Mouse (Mus musculus): ENCODE data around the gene Ptgs1. TPM values are rescaled to one million over a fixed set of nuclear protein-coding genes. Genes with fewer than 3 reads are reported as not detected.

The Ptgs1 gene
- total and polyA plus RNA-seq, 3 experiments = 0.13 to 0.66 TPM; not detected in 1

- Histone ChIP-seq H3K4me1 (ENCODE audit: insufficient read depth, low read depth, low read length) (no peaks in the 10 kb centered on the region), H3K9me3 (replicated peaks) (no peaks in the 10 kb centered on the region), H3K4me3 (ENCODE audit: low read depth, low read length) (no peak overlapping the region), H3K27me3 (ENCODE audit: insufficient read depth, low read length) (peaks cover 3% of the 10 kb centered on the region; the same call in 1 of the 2 replicates), H3K36me3 (replicated peaks) (no peaks in the 10 kb centered on the region)
- TF ChIP-seq CTCF (IDR thresholded peaks at IDR 0.05; ENCODE audit: low read depth, low read length) (no peak), TAL1 (conservative IDR thresholded peaks at IDR 0.05; ENCODE audit: low read depth, low read length) (no peak), GATA2 (IDR thresholded peaks at IDR 0.05; ENCODE audit: borderline replicate concordance, low read depth, low read length) (no peak), POLR2AphosphoS5 (IDR thresholded peaks at IDR 0.05; ENCODE audit: insufficient replicate concordance, low read depth, low read length) (no peak), GATA1 (IDR thresholded peaks at IDR 0.05; ENCODE audit: borderline replicate concordance, low read length) (no peak)
- ATAC-seq (ENCODE audit: extremely low read depth, insufficient number of reproducible peaks, low FRiP score, poor library complexity, severe bottlenecking) = no peak
- DNase-seq (ENCODE audit: low spot score) = no peak
Observed at GRCm38 (mm10) chr2:36247964-36248363, 17.7 kb downstream of the Ptgs1 start.

- TF ChIP-seq CTCF (IDR thresholded peaks at IDR 0.05; ENCODE audit: low read depth, low read length) (no peak), TAL1 (conservative IDR thresholded peaks at IDR 0.05; ENCODE audit: low read depth, low read length) (no peak), GATA1 (IDR thresholded peaks at IDR 0.05; ENCODE audit: borderline replicate concordance, low read length) (no peak), POLR2AphosphoS5 (IDR thresholded peaks at IDR 0.05; ENCODE audit: insufficient replicate concordance, low read depth, low read length) (no peak), GATA2 (IDR thresholded peaks at IDR 0.05; ENCODE audit: borderline replicate concordance, low read depth, low read length) (no peak)
- H3K9me3 ChIP-seq (replicated peaks) = no peaks in the 10 kb centered on the region
- H3K4me1 ChIP-seq (ENCODE audit: insufficient read depth, low read depth, low read length) = no peaks in the 10 kb centered on the region
- H3K27me3 ChIP-seq (ENCODE audit: insufficient read depth, low read length) = peaks cover 3% of the 10 kb centered on the region; the same call in 1 of the 2 replicates
- H3K4me3 ChIP-seq (ENCODE audit: low read depth, low read length) = no peak overlapping the region
- ATAC-seq (ENCODE audit: extremely low read depth, insufficient number of reproducible peaks, low FRiP score, poor library complexity, severe bottlenecking) (no peak), DNase-seq (ENCODE audit: low spot score) (no peak)
- H3K36me3 ChIP-seq (replicated peaks) = no peaks in the 10 kb centered on the region
Observed at GRCm38 (mm10) chr2:36251156-36251555, 20.9 kb downstream of the Ptgs1 start.

- Histone ChIP-seq H3K4me3 (ENCODE audit: low read depth, low read length) (no peak overlapping the region), H3K27me3 (ENCODE audit: insufficient read depth, low read length) (peaks cover 3% of the 10 kb centered on the region; the same call in 1 of the 2 replicates), H3K9me3 (replicated peaks) (no peaks in the 10 kb centered on the region), H3K36me3 (replicated peaks) (no peaks in the 10 kb centered on the region), H3K4me1 (ENCODE audit: insufficient read depth, low read depth, low read length) (no peaks in the 10 kb centered on the region)
- DNase-seq (ENCODE audit: low spot score) = no peak
- no peak for ATAC-seq (ENCODE audit: extremely low read depth, insufficient number of reproducible peaks, low FRiP score, poor library complexity, severe bottlenecking)
- TF ChIP-seq POLR2AphosphoS5 (IDR thresholded peaks at IDR 0.05; ENCODE audit: insufficient replicate concordance, low read depth, low read length) = no peak
- no peak for TF ChIP-seq TAL1 (conservative IDR thresholded peaks at IDR 0.05; ENCODE audit: low read depth, low read length)
- TF ChIP-seq GATA1 (IDR thresholded peaks at IDR 0.05; ENCODE audit: borderline replicate concordance, low read length) = no peak
- TF ChIP-seq CTCF (IDR thresholded peaks at IDR 0.05; ENCODE audit: low read depth, low read length) = no peak
- no peak for TF ChIP-seq GATA2 (IDR thresholded peaks at IDR 0.05; ENCODE audit: borderline replicate concordance, low read depth, low read length)
Observed at GRCm38 (mm10) chr2:36252505-36252904, 22.3 kb downstream of the Ptgs1 start.

GRCm38 (mm10) chr2:36254445-36254844 is 24.2 kb downstream of the Ptgs1 start:
- Histone ChIP-seq H3K4me3 (ENCODE audit: low read depth, low read length) (no peak overlapping the region), H3K4me1 (ENCODE audit: insufficient read depth, low read depth, low read length) (no peaks in the 10 kb centered on the region), H3K36me3 (replicated peaks) (no peaks in the 10 kb centered on the region), H3K27me3 (ENCODE audit: insufficient read depth, low read length) (no peaks in the 10 kb centered on the region), H3K9me3 (replicated peaks) (no peaks in the 10 kb centered on the region)
- ATAC-seq (ENCODE audit: extremely low read depth, insufficient number of reproducible peaks, low FRiP score, poor library complexity, severe bottlenecking) (no peak), DNase-seq (ENCODE audit: low spot score) (no peak)
- TF ChIP-seq GATA1 (IDR thresholded peaks at IDR 0.05; ENCODE audit: borderline replicate concordance, low read length) = no peak
- no peak for TF ChIP-seq POLR2AphosphoS5 (IDR thresholded peaks at IDR 0.05; ENCODE audit: insufficient replicate concordance, low read depth, low read length)
- TF ChIP-seq TAL1 (conservative IDR thresholded peaks at IDR 0.05; ENCODE audit: low read depth, low read length) = no peak

- no peaks in the 10 kb centered on the region for H3K27me3 ChIP-seq (ENCODE audit: insufficient read depth, low read length)
- no peaks in the 10 kb centered on the region for H3K9me3 ChIP-seq (replicated peaks)
- no peak for DNase-seq (ENCODE audit: low spot score)
- no peak for ATAC-seq (ENCODE audit: extremely low read depth, insufficient number of reproducible peaks, low FRiP score, poor library complexity, severe bottlenecking)
- H3K36me3 ChIP-seq (replicated peaks) = no peaks in the 10 kb centered on the region
- no peak overlapping the region for H3K4me3 ChIP-seq (ENCODE audit: low read depth, low read length)
- TF ChIP-seq TAL1 (conservative IDR thresholded peaks at IDR 0.05; ENCODE audit: low read depth, low read length) = no peak
- no peak for TF ChIP-seq GATA1 (IDR thresholded peaks at IDR 0.05; ENCODE audit: borderline replicate concordance, low read length)
- no peak for TF ChIP-seq CTCF (IDR thresholded peaks at IDR 0.05; ENCODE audit: low read depth, low read length)
- no peak for TF ChIP-seq GATA2 (IDR thresholded peaks at IDR 0.05; ENCODE audit: borderline replicate concordance, low read depth, low read length)
- no peak for TF ChIP-seq POLR2AphosphoS5 (IDR thresholded peaks at IDR 0.05; ENCODE audit: insufficient replicate concordance, low read depth, low read length)
- no peaks in the 10 kb centered on the region for H3K4me1 ChIP-seq (ENCODE audit: insufficient read depth, low read depth, low read length)
Observed at GRCm38 (mm10) chr2:36256931-36257330, 26.7 kb downstream of the Ptgs1 start.

GRCm38 (mm10) chr2:36259382-36259781 is 29.2 kb downstream of the Ptgs1 start:
- DNase-seq (ENCODE audit: low spot score) (no peak), ATAC-seq (ENCODE audit: extremely low read depth, insufficient number of reproducible peaks, low FRiP score, poor library complexity, severe bottlenecking) (no peak)
- TF ChIP-seq GATA2 (IDR thresholded peaks at IDR 0.05; ENCODE audit: borderline replicate concordance, low read depth, low read length) (no peak), CTCF (IDR thresholded peaks at IDR 0.05; ENCODE audit: low read depth, low read length) (no peak), POLR2AphosphoS5 (IDR thresholded peaks at IDR 0.05; ENCODE audit: insufficient replicate concordance, low read depth, low read length) (no peak), GATA1 (IDR thresholded peaks at IDR 0.05; ENCODE audit: borderline replicate concordance, low read length) (no peak), TAL1 (conservative IDR thresholded peaks at IDR 0.05; ENCODE audit: low read depth, low read length) (no peak)
- H3K9me3 ChIP-seq (replicated peaks) = no peaks in the 10 kb centered on the region
- H3K27me3 ChIP-seq (ENCODE audit: insufficient read depth, low read length) = no peaks in the 10 kb centered on the region
- no peaks in the 10 kb centered on the region for H3K4me1 ChIP-seq (ENCODE audit: insufficient read depth, low read depth, low read length)
- no peaks in the 10 kb centered on the region for H3K36me3 ChIP-seq (replicated peaks)
- no peak overlapping the region for H3K4me3 ChIP-seq (ENCODE audit: low read depth, low read length)
